Mouse (Mus musculus) testis, adult 2 months (tissue): ENCODE measurements around the gene Pwp2. TPM values are rescaled to one million over a fixed set of nuclear protein-coding genes. Genes with fewer than 3 reads are reported as not detected.

Experiments
- H3K27ac ChIP-seq: fragments of 200-500 bp; 2 replicates; pipeline ENCODE4 v1.5.1; 2012; ENCODE audit warnings: low read depth, low read length; ENCODE audit not compliant: control insufficient read depth, insufficient read depth
- H3K27me3 ChIP-seq: fragments of 200-500 bp; 2 replicates; pipeline ENCODE4 v1.6.1; 2012; ENCODE audit warnings: mild to moderate bottlenecking, low read length, moderate library complexity; ENCODE audit not compliant: control insufficient read depth, insufficient read depth
- H3K36me3 ChIP-seq: fragments of 200-500 bp; 2 replicates; pipeline ENCODE4 v1.6.1; 2012; ENCODE audit warnings: mild to moderate bottlenecking, low read length; ENCODE audit not compliant: control insufficient read depth, insufficient read depth
- H3K4me1 ChIP-seq: fragments of 200-500 bp; 2 replicates; pipeline ENCODE4 v1.6.1; 2012; ENCODE audit warnings: low read length; ENCODE audit not compliant: control insufficient read depth, insufficient read depth
- H3K4me3 ChIP-seq: fragments of 200-500 bp; 2 replicates; pipeline ENCODE4 v1.5.1; 2012; ENCODE audit warnings: low read depth, mild to moderate bottlenecking, low read length, moderate library complexity, mixed read lengths; ENCODE audit not compliant: control insufficient read depth
- CTCF ChIP-seq: fragments of 200-500 bp; IDR thresholded peaks from 2 replicates; pipeline ENCODE4 v1.5.1; 2012; ENCODE audit warnings: low read depth, mild to moderate bottlenecking, inconsistent platforms, low read length, moderate library complexity; ENCODE audit not compliant: control insufficient read depth, insufficient read depth, insufficient replicate concordance
- POLR2A ChIP-seq: fragments of 200-500 bp; IDR thresholded peaks from 2 replicates; pipeline ENCODE4 v1.6.1; 2012; ENCODE audit warnings: low read depth, mild to moderate bottlenecking, inconsistent platforms, low read length, moderate library complexity; ENCODE audit not compliant: control insufficient read depth
- polyA plus RNA-seq: library from polyadenylated mRNA; depleted of rRNA; stranded (reverse); fragments of >200 nt; gene quantifications from 2 replicates; pipeline ENCODE4 v1.2.3, GENCODE M21; 2012

Pwp2 gene
- polyA plus RNA-seq, 1 experiment: 5.8 TPM

GRCm38 (mm10) chr10:78170445-78170844 lies 14.5 kb downstream of the Pwp2 start:
- no peak overlapping the region; the same call in 1 of the 2 replicates for H3K4me3 ChIP-seq
- H3K27ac ChIP-seq: no peak overlapping the region
- H3K36me3 ChIP-seq: peaks cover 1% of the 10 kb centered on the region; the same call in 1 of the 2 replicates
- no peaks in the 10 kb centered on the region for H3K27me3 ChIP-seq
- TF ChIP-seq CTCF (no peak), POLR2A (no peak)
- peaks cover 6% of the 10 kb centered on the region for H3K4me1 ChIP-seq

DNA sequence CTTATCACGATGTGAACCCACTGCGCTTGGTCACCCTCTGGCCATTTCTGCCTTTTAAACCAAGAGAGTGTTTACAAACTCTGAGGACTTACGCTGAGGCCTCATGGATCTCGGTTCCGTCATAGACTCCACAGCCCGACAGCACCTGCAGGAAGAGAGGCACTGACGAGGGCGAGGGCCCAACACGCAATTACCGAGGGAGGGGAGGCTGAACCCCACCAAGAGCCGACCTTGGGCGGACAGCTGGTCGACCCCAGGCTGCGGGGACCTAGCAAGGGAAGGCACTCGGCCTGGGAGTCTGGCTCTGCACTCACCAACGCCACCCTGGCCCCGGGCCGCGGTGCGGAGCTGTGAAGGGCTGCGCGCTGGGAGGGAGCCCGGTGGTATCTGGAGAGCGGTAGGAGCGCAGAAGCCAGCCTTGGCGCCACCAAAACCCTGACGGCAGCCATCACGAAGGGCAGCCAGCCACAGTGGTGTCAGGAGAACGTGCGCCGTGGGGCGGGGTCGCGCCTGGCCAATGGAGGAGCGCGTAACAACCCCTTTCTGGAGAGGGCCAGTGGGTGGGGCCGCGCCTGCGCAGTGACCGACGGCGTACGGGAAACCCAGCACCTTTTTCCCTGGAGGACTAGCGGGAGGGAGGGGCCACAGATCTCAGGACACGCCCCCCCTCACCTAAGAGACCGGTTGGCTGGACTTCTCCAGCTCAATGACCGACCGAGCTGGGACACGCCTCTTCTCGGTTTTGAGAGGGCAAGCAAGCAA lies 15.5 kb downstream of the Pwp2 start, which contains the start of gene D10Jhu81e:
Gene D10Jhu81e (minus strand): TSS at position 502 of the 762 bp plus-strand sequence.
- Histone ChIP-seq H3K4me1 (peaks cover 6% of the 10 kb centered on the region), H3K36me3 (peaks cover 1% of the 10 kb centered on the region; the same call in 1 of the 2 replicates), H3K4me3 (peak within 1 kb of the TSS; percentile 93), H3K27ac (peak within 1 kb of the TSS; percentile 19), H3K27me3 (no peaks in the 10 kb centered on the region)
- TF ChIP-seq POLR2A (peak; percentile 91), CTCF (no peak)

DNA sequence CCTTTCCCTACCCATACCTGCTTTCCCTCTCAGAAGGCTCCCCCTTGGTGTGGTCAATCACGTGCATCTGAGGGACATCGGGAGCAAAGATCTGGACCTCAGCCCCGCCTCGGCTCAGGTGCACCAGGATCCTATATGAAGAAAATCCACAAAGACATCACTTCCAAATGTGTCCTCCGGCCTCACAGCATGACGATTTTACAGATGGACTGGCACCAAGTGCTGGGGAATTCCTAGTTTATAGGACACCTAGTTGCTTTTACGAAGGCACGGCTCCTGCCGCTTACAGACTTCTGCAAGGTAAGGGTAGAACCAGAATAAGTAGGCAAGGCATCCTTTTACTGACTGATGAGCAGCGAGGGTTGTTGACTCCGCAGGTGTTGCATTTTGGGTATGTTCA lies 16.2 kb downstream of the Pwp2 start:
- Histone ChIP-seq H3K4me3 (peak overlapping the region; percentile 93), H3K36me3 (peaks cover 1% of the 10 kb centered on the region; the same call in 1 of the 2 replicates), H3K27me3 (no peaks in the 10 kb centered on the region), H3K4me1 (peaks cover 6% of the 10 kb centered on the region), H3K27ac (no peak overlapping the region)
- TF ChIP-seq CTCF (no peak), POLR2A (no peak)

DNA sequence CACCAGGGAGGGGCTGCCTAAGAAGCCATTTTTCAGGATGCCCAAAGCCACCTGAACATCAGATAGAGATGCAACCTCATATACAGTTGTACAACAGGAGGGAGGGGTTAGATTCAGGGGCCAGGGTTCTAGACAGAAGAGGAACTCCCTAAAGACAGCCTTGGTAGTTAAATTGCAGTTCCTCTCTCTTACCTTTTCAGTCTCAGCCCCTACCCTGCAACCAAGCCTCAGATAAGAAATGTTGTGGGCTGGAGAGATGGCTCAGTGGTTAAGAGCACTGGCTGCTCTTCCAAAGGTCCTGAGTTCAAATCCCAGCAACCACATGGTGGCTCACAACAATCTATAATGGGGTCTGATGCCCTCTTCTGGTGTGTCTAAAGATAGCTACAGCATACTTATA lies 17.2 kb downstream of the Pwp2 start:
- Histone ChIP-seq H3K36me3 (no peaks in the 10 kb centered on the region), H3K4me3 (no peak overlapping the region), H3K27ac (no peak overlapping the region), H3K27me3 (no peaks in the 10 kb centered on the region), H3K4me1 (peaks cover 6% of the 10 kb centered on the region)
- TF ChIP-seq POLR2A (no peak), CTCF (no peak)

DNA sequence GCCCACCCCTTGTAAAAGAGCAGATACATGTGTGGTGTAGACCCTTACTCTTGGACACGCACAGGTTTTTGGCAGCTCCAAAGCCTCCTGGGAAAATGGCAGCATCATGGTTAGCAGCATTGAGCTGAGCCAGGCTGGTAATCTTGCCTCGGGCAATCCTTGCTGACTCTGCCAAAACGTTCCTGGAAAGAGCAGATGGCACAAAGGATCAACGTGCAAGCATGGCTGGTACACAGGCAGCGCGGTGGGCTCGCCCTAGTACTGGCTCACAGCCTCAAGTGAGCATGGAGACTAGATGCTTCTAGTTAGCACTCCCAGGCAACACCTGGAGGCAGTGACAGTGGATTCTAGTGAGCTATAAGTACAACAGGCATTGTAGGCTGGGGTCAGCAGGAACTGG lies 17.6 kb downstream of the Pwp2 start:
- TF ChIP-seq POLR2A: no peak
- TF ChIP-seq CTCF: no peak
- Histone ChIP-seq H3K27me3 (no peaks in the 10 kb centered on the region), H3K4me1 (peaks cover 6% of the 10 kb centered on the region), H3K27ac (no peak overlapping the region), H3K4me3 (no peak overlapping the region), H3K36me3 (no peaks in the 10 kb centered on the region)

DNA sequence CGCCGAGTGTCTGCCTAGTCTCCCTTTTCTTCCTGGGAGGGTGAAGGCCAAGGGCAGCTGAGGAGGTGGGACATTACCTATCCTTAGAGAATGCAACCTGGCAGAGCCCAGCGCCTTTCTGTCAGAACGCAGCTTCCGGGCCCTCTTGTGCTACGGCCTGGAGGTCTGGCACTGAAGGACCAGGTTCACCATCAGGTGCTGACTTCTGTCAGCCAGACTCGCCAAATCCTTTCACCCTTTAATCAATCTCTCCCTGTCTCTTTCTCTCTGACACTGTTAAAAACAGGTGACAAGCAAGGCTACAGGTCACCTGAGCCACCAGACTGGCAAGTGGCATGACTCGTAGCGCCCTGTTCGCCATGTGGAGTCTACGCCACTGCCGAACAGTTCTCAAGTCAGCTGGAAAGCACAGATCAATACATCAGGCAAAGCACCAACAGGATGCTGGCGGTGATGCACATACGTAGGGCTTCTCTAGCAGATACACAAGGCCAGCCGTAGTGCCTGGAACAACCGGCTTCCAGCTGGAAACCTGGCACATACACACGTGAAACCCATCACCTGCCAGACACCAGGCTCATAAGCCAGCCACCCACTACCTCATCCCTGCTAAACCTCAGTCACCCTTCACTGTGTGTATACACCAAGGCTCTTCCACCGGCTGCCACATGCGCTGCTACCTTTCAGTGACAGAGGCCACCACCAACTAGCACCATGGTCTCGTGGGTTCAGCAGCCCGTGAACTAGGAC lies 19.5 kb downstream of the Pwp2 start:
- Histone ChIP-seq H3K27me3 (no peaks in the 10 kb centered on the region), H3K4me1 (peaks cover 6% of the 10 kb centered on the region), H3K4me3 (peak overlapping the region; percentile 71), H3K27ac (no peak overlapping the region), H3K36me3 (no peaks in the 10 kb centered on the region)
- TF ChIP-seq CTCF: 0 out of 2 replicates have a peak, but pooled peaks have one; percentile 2
- no peak for TF ChIP-seq POLR2A

DNA sequence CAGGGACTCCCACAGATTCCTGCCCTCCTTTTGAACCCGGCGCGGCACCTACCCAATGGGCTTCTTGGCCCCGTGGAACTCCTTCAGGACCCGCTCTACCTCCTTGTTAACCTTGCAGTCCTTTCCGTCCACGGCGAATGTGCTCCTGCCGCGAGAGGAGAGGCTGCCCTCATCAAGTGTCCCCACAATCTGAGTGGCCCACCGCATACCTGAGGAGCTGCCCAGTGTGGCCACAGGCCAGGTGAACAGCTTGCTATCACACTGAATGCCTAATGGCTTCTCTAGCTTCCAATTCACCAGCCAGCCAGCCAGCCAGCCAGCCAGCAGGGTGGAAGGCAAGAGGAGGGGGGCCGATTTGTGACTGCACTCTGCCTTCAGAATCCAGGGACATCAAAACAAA lies 20.2 kb downstream of the Pwp2 start:
- no peaks in the 10 kb centered on the region for H3K36me3 ChIP-seq

More for the DNA sequence above, 20.2 kb downstream of the Pwp2 start:
- H3K27ac ChIP-seq: no peak overlapping the region
- no peak for TF ChIP-seq CTCF
- TF ChIP-seq POLR2A: no peak
- H3K4me3 ChIP-seq: no peak overlapping the region
- peaks cover 7% of the 10 kb centered on the region for H3K4me1 ChIP-seq
- H3K27me3 ChIP-seq: no peaks in the 10 kb centered on the region
